Mouse (Mus musculus): ENCODE results near the gene Nck1.
A peak's percentile ranks its signal among the peaks of the same experiment; 100 is the strongest.

Gene Nck1

DNA sequence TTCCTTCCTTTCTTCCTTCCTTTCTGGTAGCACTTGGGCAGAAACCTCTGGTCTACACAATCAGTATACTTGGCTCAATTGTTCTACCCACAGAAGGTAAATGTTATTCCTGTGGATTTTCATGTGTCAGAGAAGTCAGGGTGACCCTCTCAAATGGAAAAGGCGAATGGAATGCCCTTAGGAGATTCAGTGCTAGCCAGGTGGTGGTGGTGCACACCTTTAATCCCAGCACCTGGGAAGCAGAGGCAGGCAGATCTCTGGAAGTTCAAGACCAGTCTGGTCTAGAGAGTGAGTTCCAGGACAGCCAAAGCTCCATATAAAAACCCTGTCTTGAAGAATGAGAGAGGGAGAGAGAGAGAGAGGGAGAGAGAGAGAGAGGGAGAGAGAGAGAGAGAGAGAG, 75.7 kb downstream of the Nck1 start:
- DNase-seq (ENCODE audit: low spot score) = no peak

DNA sequence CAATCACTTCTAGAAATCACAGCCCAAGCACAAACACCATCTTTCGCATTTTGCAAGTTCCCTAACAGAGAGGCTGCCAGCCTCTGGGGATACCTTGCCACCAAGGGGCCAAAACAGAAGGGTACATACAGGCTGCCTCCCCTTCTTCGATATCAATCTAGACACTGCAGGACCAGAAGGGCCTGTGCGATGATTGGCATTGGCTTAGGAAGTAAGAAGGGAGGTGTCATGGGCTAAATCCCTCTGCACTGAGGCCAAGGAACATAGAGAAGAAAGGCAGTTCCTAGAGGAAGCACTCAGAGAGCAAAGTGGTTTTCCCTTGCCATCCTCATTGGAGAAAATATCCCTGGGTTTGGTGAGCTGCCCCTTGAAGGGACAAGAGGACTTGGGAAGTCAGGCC, 76.3 kb downstream of the Nck1 start:
- no peak for DNase-seq (ENCODE audit: low spot score)

DNA sequence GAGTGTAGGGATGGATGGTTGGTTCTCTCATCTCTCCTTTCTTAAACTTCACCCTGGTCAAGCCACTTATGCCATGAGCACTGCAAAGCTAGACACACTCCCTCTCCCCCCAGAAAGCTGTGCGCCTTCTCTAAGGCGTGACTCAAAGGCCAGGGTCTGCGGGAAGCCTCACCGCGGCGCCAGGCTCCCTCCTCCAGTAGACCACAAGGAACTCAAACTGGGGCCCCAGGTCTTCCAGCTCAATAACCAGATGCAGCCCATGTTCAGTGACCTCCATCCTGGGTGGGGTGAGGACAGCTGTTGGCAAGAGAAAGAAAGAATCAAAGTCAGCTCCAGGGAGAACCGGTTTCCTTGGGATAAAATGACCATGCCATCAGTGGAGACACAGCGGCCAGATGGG, 77.8 kb downstream of the Nck1 start:
- DNase-seq (ENCODE audit: low spot score) = no peak

DNA sequence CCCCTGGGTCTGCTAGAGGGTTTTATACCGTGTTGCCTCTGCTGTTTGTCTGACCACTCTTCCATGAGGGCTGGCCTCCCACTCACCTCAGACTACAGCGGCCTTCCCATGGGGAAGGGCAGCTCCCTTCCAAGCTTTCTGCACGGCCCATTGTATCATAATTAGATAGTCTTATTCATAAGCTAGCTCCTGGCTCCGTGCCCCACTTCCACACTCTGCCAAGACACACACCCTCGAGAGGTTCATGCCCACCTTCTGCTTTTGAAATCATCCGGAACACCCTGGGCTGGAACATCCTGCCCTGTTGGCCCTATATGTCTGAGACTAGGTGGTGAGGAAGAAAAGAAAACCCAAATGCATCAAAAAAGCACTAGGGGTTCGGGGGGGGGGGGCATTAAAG, 78.3 kb downstream of the Nck1 start:
- no peak for DNase-seq (ENCODE audit: low spot score)

DNA sequence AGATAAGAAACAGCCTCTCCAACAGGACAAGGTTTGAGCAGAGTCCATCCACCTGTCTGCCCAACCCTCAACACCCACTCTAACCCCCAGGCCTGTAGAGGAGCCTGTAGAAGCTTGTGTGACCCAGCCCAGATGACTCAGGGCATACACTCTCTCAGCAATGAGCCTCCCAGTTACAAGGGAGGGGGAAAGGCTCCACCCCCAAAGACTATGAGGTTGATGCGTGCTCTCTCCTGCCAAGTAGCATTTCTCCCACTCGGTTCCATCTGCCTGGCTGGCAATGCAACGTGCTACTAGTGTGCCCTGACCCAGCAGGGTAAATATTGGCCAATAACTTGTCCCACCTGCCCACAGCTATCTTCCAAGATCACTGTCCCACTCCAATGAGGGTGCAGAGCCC, 79.2 kb downstream of the Nck1 start:
- DNase-seq (ENCODE audit: low spot score) = no peak

DNA sequence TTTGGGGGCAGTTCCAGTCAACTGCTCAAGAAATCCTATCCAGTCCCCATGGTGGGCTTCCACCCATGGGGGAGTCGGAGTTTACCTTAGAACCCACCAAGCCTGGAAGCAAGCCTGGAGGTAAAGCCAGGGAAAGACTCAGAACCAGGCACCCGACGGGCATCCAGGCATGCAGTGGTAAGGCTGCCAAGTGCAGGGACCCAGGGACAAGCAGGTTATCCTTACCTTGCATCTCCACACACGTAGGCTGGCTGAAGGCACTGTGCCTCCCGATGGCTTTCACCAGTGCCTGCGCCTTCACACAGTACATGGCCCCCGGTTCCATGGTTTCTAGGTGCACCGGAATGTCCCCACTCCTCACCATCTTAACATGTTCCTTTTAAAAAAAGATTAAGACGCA, 79.9 kb downstream of the Nck1 start:
- DNase-seq (ENCODE audit: low spot score) = no peak

DNA sequence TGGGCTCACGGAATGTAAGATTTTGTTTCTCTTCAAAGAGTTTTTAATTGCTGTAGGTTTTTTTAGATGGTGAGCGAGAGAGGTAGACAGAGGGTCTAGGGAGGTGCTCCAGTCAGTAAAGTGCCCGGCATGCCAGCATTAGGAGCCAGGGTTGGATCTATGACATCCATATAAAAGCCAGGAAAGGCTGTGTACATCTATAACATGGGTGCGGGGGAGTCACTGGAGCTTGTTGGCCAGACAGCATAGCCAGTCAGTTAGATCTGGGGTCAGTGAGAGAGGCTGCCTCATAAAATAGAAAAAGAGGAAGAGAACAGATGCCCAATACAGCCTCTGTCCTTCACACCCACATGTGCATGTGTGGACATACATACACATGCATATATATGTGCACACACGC, 80.6 kb downstream of the Nck1 start:
- no peak for DNase-seq (ENCODE audit: low spot score)

DNA sequence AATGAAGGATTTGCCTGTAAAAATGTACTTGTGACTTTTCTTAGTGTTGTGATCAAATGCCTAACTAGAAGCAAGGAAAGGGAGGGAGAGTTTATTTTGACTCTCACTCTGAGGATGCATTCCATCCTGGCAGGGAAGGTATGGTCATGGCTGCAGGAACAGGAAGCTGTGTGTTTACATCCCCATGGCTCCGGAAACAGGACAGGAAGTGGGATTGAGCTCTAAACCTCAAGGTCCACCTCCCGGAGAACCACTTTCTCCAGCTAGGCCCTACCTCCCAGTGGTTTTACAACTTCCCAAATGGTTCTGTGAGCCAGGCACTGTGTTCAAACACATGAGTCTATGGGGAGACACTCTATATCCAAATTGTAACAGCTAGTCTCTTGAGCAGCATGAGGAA, 82.2 kb downstream of the Nck1 start:
- DNase-seq (ENCODE audit: low spot score) = no peak

DNA sequence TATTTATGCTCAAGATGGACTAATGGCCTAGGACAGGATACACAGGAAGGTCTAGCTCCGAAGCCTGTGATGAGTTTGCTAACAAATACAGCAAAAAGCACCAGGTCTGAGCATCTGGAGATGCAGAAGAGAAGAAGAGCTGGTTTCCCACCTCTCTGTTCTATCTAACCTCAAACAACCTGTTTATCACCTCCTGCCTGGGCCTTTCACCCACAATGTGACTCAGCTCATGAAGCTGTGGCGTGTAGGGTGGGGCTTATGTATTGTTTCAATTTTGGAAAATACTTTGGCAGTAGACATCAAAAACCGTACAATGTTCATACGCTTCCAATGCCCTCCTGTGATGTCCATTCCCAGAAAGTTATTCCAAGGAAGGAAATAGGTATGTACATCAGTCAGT, 83.8 kb downstream of the Nck1 start:
- DNase-seq (ENCODE audit: low spot score) = no peak

DNA sequence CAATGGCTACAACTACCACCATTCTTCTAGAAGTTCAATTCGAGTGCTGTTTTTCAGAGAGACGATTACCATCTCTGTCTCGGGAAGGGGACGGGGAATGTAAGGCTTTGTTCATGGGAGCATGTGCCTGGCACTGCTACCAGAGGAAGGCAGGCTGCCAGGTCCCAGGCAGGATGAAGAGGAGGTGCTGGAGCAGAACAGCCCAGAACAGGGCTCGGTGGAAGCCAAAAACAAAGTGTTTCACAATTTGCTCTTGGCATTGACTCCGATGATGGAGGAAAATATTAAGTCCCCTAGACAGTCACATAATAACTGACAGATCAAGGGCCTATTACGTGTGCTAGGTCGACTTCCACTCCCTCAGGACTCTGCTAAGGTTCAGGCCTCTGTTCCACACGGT, 84.3 kb downstream of the Nck1 start:
- no peak for DNase-seq (ENCODE audit: low spot score)

DNA sequence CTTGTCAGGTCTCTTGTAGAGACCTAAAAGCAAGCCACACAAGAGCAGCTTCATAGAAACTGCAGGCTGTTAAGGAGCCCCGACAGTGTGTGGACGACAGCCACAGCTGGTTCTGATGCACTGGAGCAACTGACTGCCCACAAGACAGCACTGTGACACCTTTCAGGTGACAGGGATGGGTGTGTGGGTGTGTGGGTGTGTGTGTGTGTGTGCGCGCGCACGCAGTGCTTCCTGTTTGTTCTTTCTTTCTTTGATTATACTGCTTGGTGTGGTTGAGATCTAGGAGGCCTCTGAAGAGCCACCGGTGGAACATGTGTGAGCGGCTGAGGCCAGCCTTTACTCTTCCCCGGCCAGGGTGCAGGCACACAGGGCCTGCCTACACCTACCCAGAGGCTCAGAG, 85.7 kb downstream of the Nck1 start:
- no peak for DNase-seq (ENCODE audit: low spot score)

DNA sequence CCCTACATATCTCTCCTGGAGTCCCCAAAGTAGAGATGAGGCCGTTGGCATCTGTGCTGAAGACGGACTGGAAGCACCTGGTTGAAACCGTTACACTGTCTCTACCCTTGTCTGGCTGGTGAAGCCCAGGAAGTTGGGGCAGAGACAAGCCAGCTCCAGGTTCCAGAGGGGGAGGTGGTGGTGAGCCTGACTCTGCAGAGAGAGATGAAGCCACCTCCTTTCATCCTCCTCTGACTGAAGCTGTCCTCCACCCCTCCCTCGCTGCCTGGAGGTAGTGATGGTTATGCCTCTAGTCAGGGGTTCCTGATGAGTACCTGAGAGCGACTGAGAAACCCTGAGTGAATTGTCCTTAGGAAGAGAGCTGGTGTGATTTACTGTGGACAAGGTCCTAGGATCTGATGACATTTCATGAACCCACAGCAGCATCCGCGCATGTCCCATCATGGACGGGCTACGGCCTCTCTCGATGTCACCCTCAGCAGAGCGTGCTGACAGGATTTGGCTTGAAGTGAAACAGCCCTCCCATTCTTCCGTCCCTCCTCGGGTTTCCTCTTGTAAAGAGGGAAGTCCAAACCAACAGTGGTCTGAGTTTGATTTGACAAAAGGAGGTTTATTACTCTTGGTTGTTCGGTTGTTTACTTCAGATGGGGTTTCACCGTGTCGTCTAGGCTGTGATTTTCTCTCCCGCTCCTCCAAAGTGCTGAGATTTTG, 87.8 kb downstream of the Nck1 start:
- DNase-seq (ENCODE audit: low spot score) = no peak

DNA sequence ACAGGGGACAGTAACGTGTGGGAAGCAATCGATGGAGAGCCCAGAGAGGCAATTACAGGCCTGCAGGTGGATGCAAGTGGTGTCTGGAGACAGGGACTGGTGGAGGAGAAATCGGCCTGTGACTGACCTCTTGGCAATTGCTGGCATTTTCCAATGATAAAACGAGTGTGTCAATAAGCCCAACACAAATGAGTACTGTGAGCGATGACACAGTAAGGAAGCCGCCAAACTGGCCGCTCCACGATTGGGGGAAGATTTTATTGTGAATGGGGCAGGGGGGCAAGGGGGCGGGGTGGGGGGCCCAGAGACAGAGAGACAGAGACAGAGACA, 91.3 kb downstream of the Nck1 start:
- no peak for DNase-seq (ENCODE audit: low spot score)

DNA sequence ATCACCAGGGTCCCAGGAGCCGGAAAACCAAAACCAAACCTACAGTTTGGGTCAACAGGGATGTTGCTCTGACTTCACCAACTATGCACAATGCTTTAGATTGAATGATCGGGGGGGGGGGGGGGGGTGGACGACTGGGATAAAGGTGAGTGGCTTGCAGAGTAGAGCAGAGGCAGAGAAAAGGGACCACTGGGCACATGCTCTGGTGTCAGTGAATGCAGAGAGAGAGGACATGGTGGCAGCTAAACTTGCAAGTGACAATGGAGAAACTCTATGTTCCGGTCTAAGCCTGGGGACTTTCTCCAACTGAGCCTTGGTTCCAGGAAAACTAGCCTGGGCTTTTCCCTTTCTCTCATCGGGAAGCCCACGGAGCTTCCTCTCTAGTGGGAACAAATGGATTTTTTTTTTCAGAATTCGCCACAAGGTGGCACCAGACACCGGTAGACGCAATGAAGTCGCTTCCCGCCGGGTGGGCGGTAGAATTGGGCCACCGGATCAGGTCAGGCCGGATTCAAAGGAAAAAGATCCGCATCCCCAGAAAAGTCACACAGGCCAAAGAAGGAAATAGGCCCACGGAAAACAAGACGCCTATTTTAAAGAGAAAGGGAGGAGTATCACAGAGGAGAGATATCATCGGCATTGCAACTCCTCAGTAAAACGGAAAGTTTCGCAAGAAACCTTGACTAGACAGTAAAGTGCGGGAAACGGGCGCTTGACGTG, 91.8 kb downstream of the Nck1 start:
- DNase-seq (ENCODE audit: low spot score) = peak; percentile 86

DNA sequence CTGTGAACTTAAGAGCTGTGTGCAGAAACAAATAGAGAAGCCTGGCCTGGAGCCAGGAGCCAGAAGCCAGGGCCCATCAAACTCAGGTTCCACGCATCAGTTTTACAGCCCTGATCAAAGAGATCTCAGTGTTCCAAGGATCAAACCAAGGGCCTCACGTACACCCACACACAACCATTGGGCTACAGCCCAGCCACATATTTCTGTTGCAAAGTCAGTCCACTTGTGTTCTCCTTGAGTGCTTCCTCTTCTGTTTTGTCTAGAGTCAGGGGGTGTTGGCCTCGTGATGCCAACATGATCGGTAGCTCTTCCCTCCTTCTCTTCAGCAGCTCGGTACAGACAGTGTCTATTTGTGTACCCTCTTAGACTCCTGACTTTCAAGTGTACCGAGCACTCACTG, 93.5 kb downstream of the Nck1 start:
- DNase-seq (ENCODE audit: low spot score) = no peak

DNA sequence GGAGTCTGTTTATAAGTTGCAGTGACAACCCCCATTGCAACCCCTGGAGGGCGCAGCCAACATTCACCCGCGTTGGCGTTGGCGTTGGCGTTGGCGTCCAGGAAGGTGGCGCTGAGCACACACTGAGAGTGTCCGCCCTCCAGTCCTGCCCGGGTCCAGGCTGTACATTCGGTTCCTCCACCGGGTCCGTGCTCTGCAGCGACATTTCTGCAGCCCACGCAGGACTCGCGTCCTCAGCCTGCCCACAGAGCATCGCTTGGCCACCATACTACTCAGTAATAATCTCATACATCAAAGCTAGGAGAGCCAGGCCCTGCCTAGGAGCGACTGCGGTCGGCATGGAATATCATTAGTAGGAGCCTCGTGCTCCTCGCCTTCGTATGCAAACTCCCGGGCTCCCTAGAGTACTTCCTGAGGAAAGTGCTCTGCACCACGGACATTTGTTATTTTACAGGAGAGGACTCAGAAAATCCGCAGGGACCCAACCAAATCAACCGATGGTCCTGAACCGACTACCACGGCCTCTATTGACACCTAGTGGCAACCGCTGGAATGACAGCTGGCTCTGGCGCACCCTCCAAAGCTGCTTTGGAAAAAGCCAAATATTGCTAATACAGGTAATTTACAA, 99.8 kb downstream of the Nck1 start:
- peak; percentile 90 for DNase-seq (ENCODE audit: low spot score)

Data from embryo, embryonic 10 days (tissue).